Comparison of ENCODE assay signal across 8 mouse cellular contexts in the genomic region with DNA sequence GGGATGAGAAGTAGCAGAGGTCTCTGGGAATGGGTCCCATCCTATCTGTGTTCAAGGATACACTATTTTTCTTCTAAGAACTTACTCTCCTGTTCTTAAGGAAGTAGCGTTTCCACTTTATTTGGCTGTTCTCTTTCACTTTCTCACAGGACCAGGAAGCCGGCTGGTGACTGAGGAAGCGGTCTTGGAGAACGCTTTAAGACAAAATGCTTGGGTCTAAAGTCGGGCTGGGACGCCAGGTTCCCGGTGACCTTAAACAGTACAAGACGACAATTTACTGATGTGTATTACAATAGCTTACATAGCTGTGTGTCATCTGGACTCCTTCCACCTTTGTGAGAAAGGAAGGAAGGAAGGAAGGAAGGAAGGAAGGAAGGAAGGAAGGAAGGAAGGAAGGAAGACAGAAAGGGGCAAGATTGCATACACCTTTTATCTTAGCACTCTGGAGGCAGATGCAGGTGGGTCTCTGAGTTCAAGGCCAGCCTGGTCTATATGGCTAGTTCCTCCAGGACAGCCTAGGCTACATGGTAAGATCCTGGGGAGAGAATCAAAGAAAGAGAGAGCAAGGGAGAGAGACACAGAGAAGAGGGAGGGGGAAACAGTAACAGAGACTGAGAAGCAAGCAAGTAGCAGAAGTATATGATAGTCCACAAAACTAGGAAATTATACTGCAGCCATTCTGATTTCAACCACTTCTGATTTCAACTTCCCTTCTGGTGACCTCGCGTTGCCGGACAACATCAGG. TPM values are rescaled to one million over a fixed set of nuclear protein-coding genes. Genes with fewer than 3 reads are reported as not detected.
A peak's percentile ranks its signal among the peaks of the same experiment; 100 is the strongest.
DNase-seq lines count a peak whose midpoint lies in the region; ATAC-seq and TF ChIP-seq lines count a peak whose summit lies in the region.

No protein-coding gene starts in this region.

- no peak for TF ChIP-seq CTCF in cerebellum, adult 2 months (IDR thresholded peaks at IDR 0.05; ENCODE audit: borderline replicate concordance, insufficient read depth, low read depth, low read length)

- WGBS in cerebellum, adult 2 months: 63% methylated on average over 11 of the region's 11 CpGs
- WGBS in neural tube, embryonic 11.5 days: 69% methylated on average over 11 of the region's 11 CpGs
- 68% methylated on average over 11 of the region's 11 CpGs for WGBS in limb, embryonic 14.5 days
- WGBS in stomach, embryonic 14.5 days: 65% methylated on average over 11 of the region's 11 CpGs

- no peaks in the 10 kb centered on the region for H3K9me3 ChIP-seq in neural tube, embryonic 11.5 days (ENCODE audit: control insufficient read depth, low read length)
- no peaks in the 10 kb centered on the region for H3K9me3 ChIP-seq in limb, embryonic 14.5 days (ENCODE audit: control insufficient read depth, low read length)
- H3K9me3 ChIP-seq in stomach, embryonic 14.5 days (ENCODE audit: control insufficient read depth, low read depth, low read length): no peaks in the 10 kb centered on the region

- no peak overlapping the region for H3K27ac ChIP-seq in cerebellum, adult 2 months (ENCODE audit: insufficient read depth, low read length)
- H3K27ac ChIP-seq in neural tube, embryonic 11.5 days (ENCODE audit: low read depth, low read length): no peak overlapping the region
- H3K27ac ChIP-seq in limb, embryonic 14.5 days (replicated peaks; ENCODE audit: low read depth, low read length): peak overlapping the region; percentile 58; the same call in 1 of the 2 replicates
- H3K27ac ChIP-seq in stomach, embryonic 14.5 days (ENCODE audit: low read length): peak overlapping the region; percentile 27; the same call in 1 of the 2 replicates

- no peak for DNase-seq in cerebellum, adult 2 months
- DNase-seq in cerebellum, postnatal 4 days (ENCODE audit: low spot score in 2 of 2): no peak
- DNase-seq in neural tube, embryonic 11.5 days (ENCODE audit: low spot score): no peak
- no peak for DNase-seq in neural tube, embryonic 10.5 days (ENCODE audit: extremely low spot score, low spot score)
- DNase-seq in limb, embryonic 14.5 days (ENCODE audit: low spot score): no peak
- DNase-seq in left cerebral cortex, adult 18-20 months (ENCODE audit: low spot score in 2 of 2): no peak
- no peak for DNase-seq in gastrocnemius, adult 18-20 months (ENCODE audit: low spot score)

- no peaks in the 10 kb centered on the region for H3K27me3 ChIP-seq in cerebellum, adult 2 months (ENCODE audit: control insufficient read depth, insufficient read depth, low read length)
- no peaks in the 10 kb centered on the region for H3K27me3 ChIP-seq in neural tube, embryonic 11.5 days (ENCODE audit: control insufficient read depth, insufficient read depth, low read length)
- H3K27me3 ChIP-seq in limb, embryonic 14.5 days (ENCODE audit: control insufficient read depth, insufficient read depth, low read length): no peaks in the 10 kb centered on the region
- no peaks in the 10 kb centered on the region for H3K27me3 ChIP-seq in stomach, embryonic 14.5 days (ENCODE audit: control insufficient read depth, insufficient read depth, low read length)

- H3K9ac ChIP-seq in neural tube, embryonic 11.5 days (ENCODE audit: low read length): peak overlapping the region; percentile 33
- peak overlapping the region; percentile 77 for H3K9ac ChIP-seq in limb, embryonic 14.5 days (ENCODE audit: low read depth, low read length, severe bottlenecking)
- no peak overlapping the region for H3K9ac ChIP-seq in stomach, embryonic 14.5 days (replicated peaks; ENCODE audit: low read depth, low read length)

- H3K36me3 ChIP-seq in neural tube, embryonic 11.5 days (ENCODE audit: control insufficient read depth, insufficient read depth, low read length): peaks cover 4% of the 10 kb centered on the region
- H3K36me3 ChIP-seq in limb, embryonic 14.5 days (ENCODE audit: control insufficient read depth, insufficient read depth, low read length): peaks cover 17% of the 10 kb centered on the region
- peaks cover 14% of the 10 kb centered on the region for H3K36me3 ChIP-seq in stomach, embryonic 14.5 days (ENCODE audit: control insufficient read depth, insufficient read depth, low read length)

- H3K4me3 ChIP-seq in cerebellum, adult 2 months (replicated peaks; ENCODE audit: insufficient read depth, low read depth, low read length): peak overlapping the region; percentile 79
- H3K4me3 ChIP-seq in neural tube, embryonic 11.5 days (ENCODE audit: low read depth, low read length): peak overlapping the region; percentile 66
- peak overlapping the region; percentile 71 for H3K4me3 ChIP-seq in limb, embryonic 14.5 days (replicated peaks; ENCODE audit: low read length)
- H3K4me3 ChIP-seq in stomach, embryonic 14.5 days (ENCODE audit: low read depth, low read length): peak overlapping the region; percentile 80

- TF ChIP-seq POLR2A in cerebellum, adult 2 months (IDR thresholded peaks at IDR 0.05; ENCODE audit: borderline replicate concordance, insufficient read depth, low read length): no peak
- TF ChIP-seq POLR2A in limb, embryonic 14.5 days (IDR thresholded peaks at IDR 0.05; ENCODE audit: borderline replicate concordance, extremely low read depth, insufficient read depth, insufficient read length): no peak

- peak overlapping the region; percentile 25 for H3K4me2 ChIP-seq in neural tube, embryonic 11.5 days (ENCODE audit: low read depth)
- H3K4me2 ChIP-seq in limb, embryonic 14.5 days (replicated peaks; ENCODE audit: low read depth, low read length, severe bottlenecking): peak overlapping the region; percentile 69
- peak overlapping the region; percentile 72 for H3K4me2 ChIP-seq in stomach, embryonic 14.5 days (replicated peaks; ENCODE audit: low read depth, low read length)

- peak; percentile 8 for ATAC-seq in neural tube, embryonic 11.5 days (ENCODE audit: insufficient read depth, low FRiP score, low TSS enrichment)
- peak; percentile 24 for ATAC-seq in limb, embryonic 14.5 days (ENCODE audit: low FRiP score, low read depth)
- ATAC-seq in stomach, embryonic 14.5 days (ENCODE audit: insufficient number of reproducible peaks, insufficient read depth, low FRiP score, low read depth): no peak

- H3K4me1 ChIP-seq in cerebellum, adult 2 months (ENCODE audit: control insufficient read depth, insufficient read depth, low read length): peaks cover 6% of the 10 kb centered on the region; the same call in 1 of the 2 replicates
- peaks cover 6% of the 10 kb centered on the region; the same call in 1 of the 2 replicates for H3K4me1 ChIP-seq in neural tube, embryonic 11.5 days (ENCODE audit: control insufficient read depth, insufficient read depth, low read length)
- peaks cover 7% of the 10 kb centered on the region for H3K4me1 ChIP-seq in limb, embryonic 14.5 days (ENCODE audit: control insufficient read depth, insufficient read depth, low read length)
- peaks cover 8% of the 10 kb centered on the region; the same call in 1 of the 2 replicates for H3K4me1 ChIP-seq in stomach, embryonic 14.5 days (ENCODE audit: control insufficient read depth, insufficient read depth, low read length)

RNA-seq across cellular contexts. Expression of gene Ctu1, which starts 0.6 kb away (rescaled TPM):
- polyA plus RNA-seq in cerebellum, adult 2 months (2012; rRNA removed): 9.2 and 10.0 TPM in 2 replicates
- polyA plus RNA-seq in neural tube, embryonic 11.5 days (2014; fragmentation: Nextera tagmentation; extraction: Ambion mirVana): 11.0 and 11.6 TPM in 2 replicates
- 13.4 and 15.8 TPM in 2 replicates for polyA plus RNA-seq in limb, embryonic 14.5 days (2012; rRNA removed)
- 11.2 and 12.0 TPM in 2 replicates for polyA plus RNA-seq in limb, embryonic 14.5 days (2014; fragmentation: Nextera tagmentation; extraction: Ambion mirVana)
- 11.0 TPM in 2 replicates for polyA plus RNA-seq in stomach, embryonic 14.5 days (2014; fragmentation: Nextera tagmentation; extraction: Ambion mirVana)
- 1 to 10 TPM; 9.0 to 9.5 TPM for total RNA-seq in left cerebral cortex, adult 18-20 months (2021)
- total RNA-seq in gastrocnemius, adult 18-20 months (2021): 1 to 10 TPM; 1.7 to 2.0 TPM

RNA-seq across cellular contexts. Expression of gene Siglece, which starts 11.3 kb away (rescaled TPM):
- 0.44 and 0.54 TPM in 2 replicates for polyA plus RNA-seq in cerebellum, adult 2 months (2012; rRNA removed)
- polyA plus RNA-seq in neural tube, embryonic 11.5 days (2014; fragmentation: Nextera tagmentation; extraction: Ambion mirVana): 0.34 TPM in 1 of 2 replicates, not detected in the other
- polyA plus RNA-seq in limb, embryonic 14.5 days (2012; rRNA removed): 0.65 and 1.1 TPM in 2 replicates
- 0.55 and 1.1 TPM in 2 replicates for polyA plus RNA-seq in limb, embryonic 14.5 days (2014; fragmentation: Nextera tagmentation; extraction: Ambion mirVana)
- polyA plus RNA-seq in stomach, embryonic 14.5 days (2014; fragmentation: Nextera tagmentation; extraction: Ambion mirVana): 0.80 and 0.95 TPM in 2 replicates
- under 1 TPM; 0.82 to 0.91 TPM for total RNA-seq in left cerebral cortex, adult 18-20 months (2021)
- total RNA-seq in gastrocnemius, adult 18-20 months (2021): under 1 TPM; 0.16 to 0.40 TPM

RNA-seq across cellular contexts. Expression of gene Klk14, which starts 19.0 kb away (rescaled TPM):
- polyA plus RNA-seq in cerebellum, adult 2 months (2012; rRNA removed): not detected in 2 replicates
- polyA plus RNA-seq in neural tube, embryonic 11.5 days (2014; fragmentation: Nextera tagmentation; extraction: Ambion mirVana): not detected in 2 replicates
- 0.14 and 0.20 TPM in 2 replicates for polyA plus RNA-seq in limb, embryonic 14.5 days (2012; rRNA removed)
- polyA plus RNA-seq in limb, embryonic 14.5 days (2014; fragmentation: Nextera tagmentation; extraction: Ambion mirVana): not detected in 2 replicates
- 0.32 TPM in 1 of 2 replicates, not detected in the other for polyA plus RNA-seq in stomach, embryonic 14.5 days (2014; fragmentation: Nextera tagmentation; extraction: Ambion mirVana)
- not detected for total RNA-seq in left cerebral cortex, adult 18-20 months (2021)
- total RNA-seq in gastrocnemius, adult 18-20 months (2021): not detected

RNA-seq across cellular contexts. Expression of gene Ceacam18, which starts 36.7 kb away (rescaled TPM):
- 0.13 TPM in 1 of 2 replicates, not detected in the other for polyA plus RNA-seq in cerebellum, adult 2 months (2012; rRNA removed)
- polyA plus RNA-seq in neural tube, embryonic 11.5 days (2014; fragmentation: Nextera tagmentation; extraction: Ambion mirVana): not detected in 2 replicates
- not detected in 2 replicates for polyA plus RNA-seq in limb, embryonic 14.5 days (2012; rRNA removed)
- polyA plus RNA-seq in limb, embryonic 14.5 days (2014; fragmentation: Nextera tagmentation; extraction: Ambion mirVana): not detected in 2 replicates
- 0.17 TPM in 1 of 2 replicates, not detected in the other for polyA plus RNA-seq in stomach, embryonic 14.5 days (2014; fragmentation: Nextera tagmentation; extraction: Ambion mirVana)
- total RNA-seq in left cerebral cortex, adult 18-20 months (2021): not detected
- not detected for total RNA-seq in gastrocnemius, adult 18-20 months (2021)

RNA-seq across cellular contexts. Expression of gene Klk13, which starts 41.1 kb away (rescaled TPM):
- polyA plus RNA-seq in cerebellum, adult 2 months (2012; rRNA removed): not detected in 2 replicates
- polyA plus RNA-seq in neural tube, embryonic 11.5 days (2014; fragmentation: Nextera tagmentation; extraction: Ambion mirVana): 0.39 TPM in 1 of 2 replicates, not detected in the other
- 1.7 and 1.8 TPM in 2 replicates for polyA plus RNA-seq in limb, embryonic 14.5 days (2012; rRNA removed)
- polyA plus RNA-seq in limb, embryonic 14.5 days (2014; fragmentation: Nextera tagmentation; extraction: Ambion mirVana): 2.9 and 3.7 TPM in 2 replicates
- 1.6 and 1.8 TPM in 2 replicates for polyA plus RNA-seq in stomach, embryonic 14.5 days (2014; fragmentation: Nextera tagmentation; extraction: Ambion mirVana)
- not detected for total RNA-seq in left cerebral cortex, adult 18-20 months (2021)
- total RNA-seq in gastrocnemius, adult 18-20 months (2021): under 1 TPM in 1 of 2 experiments, not detected in 1; 0.33 TPM

Comparison
In these comparisons a context has a peak if more than half of its experiments do, and no peak if none do; other contexts are left out.
1. H3K27ac ChIP-seq: peak in limb, embryonic 14.5 days (single experiment) and stomach, embryonic 14.5 days (single experiment); none in cerebellum, adult 2 months (single experiment) and neural tube, embryonic 11.5 days (single experiment).
2. Peak in every context shown above with its lines, with median percentiles within 50 percentile points of each other: H3K4me3 ChIP-seq and H3K4me2 ChIP-seq.